Comparison of ENCODE assay signal across 8 mouse cellular contexts in genomic region chr15:101315832-101316231, GRCm38 (mm10). TPM values are rescaled to one million over a fixed set of nuclear protein-coding genes. Genes with fewer than 3 reads are reported as not detected.
DNase-seq lines count a peak whose midpoint lies in the region; ATAC-seq and TF ChIP-seq lines count a peak whose summit lies in the region.

No protein-coding gene starts in this region.

- H3K4me2 ChIP-seq in heart, embryonic 13.5 days, result peak overlapping the region; percentile 69
- H3K4me2 ChIP-seq in kidney, postnatal 0 days (ENCODE audit: low read length), result peak overlapping the region; percentile 57

- H3K9me3 ChIP-seq in heart, embryonic 13.5 days, result no peaks in the 10 kb centered on the region
- H3K9me3 ChIP-seq in kidney, postnatal 0 days (replicated peaks; ENCODE audit: low read length), result no peaks in the 10 kb centered on the region

- peak overlapping the region; percentile 73 for H3K9ac ChIP-seq in heart, embryonic 13.5 days
- no peak overlapping the region for H3K9ac ChIP-seq in kidney, postnatal 0 days (ENCODE audit: low read depth, low read length)
- H3K9ac ChIP-seq in liver, adult 2 months (ENCODE audit: low read depth, low read length), result no peak overlapping the region

- under 1% methylated on average over 11 of the region's 11 CpGs for WGBS in heart, embryonic 13.5 days
- WGBS in kidney, postnatal 0 days, result under 1% methylated on average over 11 of the region's 11 CpGs
- 2% methylated on average over 11 of the region's 11 CpGs for WGBS in liver, adult 2 months

- DNase-seq in CD4-positive, CD25-positive, alpha-beta regulatory T cell, adult 2 months (ENCODE audit: low read depth, low spot score), result peak; percentile 93
- peak; percentile 73 for DNase-seq in brain, embryonic 18.5 days (ENCODE audit: low read depth, low spot score)
- peak; percentile 96 for DNase-seq in kidney, postnatal 0 days (ENCODE audit: low spot score)
- peak; percentile 53 for DNase-seq in liver, adult 2 months (ENCODE audit: extremely low read depth, low read depth, low spot score)
- peak; percentile 84 to 87 for DNase-seq in spleen, postnatal 36 days (ENCODE audit: low spot score in 2 of 2)

- no peaks in the 10 kb centered on the region for H3K79me2 ChIP-seq in liver, adult 2 months (ENCODE audit: control insufficient read depth, insufficient read depth, low read length)

- H3K27me3 ChIP-seq in heart, embryonic 13.5 days (replicated peaks), result no peaks in the 10 kb centered on the region
- no peaks in the 10 kb centered on the region for H3K27me3 ChIP-seq in kidney, postnatal 0 days (ENCODE audit: insufficient read depth, low read length)
- no peaks in the 10 kb centered on the region for H3K27me3 ChIP-seq in liver, adult 2 months (ENCODE audit: control insufficient read depth, insufficient read depth, low read length)

- peak; percentile 96 for TF ChIP-seq CTCF in kidney, postnatal 0 days (IDR thresholded peaks at IDR 0.05; ENCODE audit: low read depth)
- peak; percentile 99 for TF ChIP-seq CTCF in liver, adult 2 months (IDR thresholded peaks at IDR 0.05; ENCODE audit: low read depth, low read length)

- peaks cover 41% of the 10 kb centered on the region for H3K4me1 ChIP-seq in heart, embryonic 13.5 days
- 0 out of 2 replicates have a peak, but pooled peaks cover 1% of the 10 kb centered on the region for H3K4me1 ChIP-seq in kidney, postnatal 0 days (replicated peaks; ENCODE audit: insufficient read depth, low read length)
- no peaks in the 10 kb centered on the region for H3K4me1 ChIP-seq in liver, adult 2 months (ENCODE audit: control insufficient read depth, insufficient read depth, low read length)

- H3K36me3 ChIP-seq in heart, embryonic 13.5 days, result no peaks in the 10 kb centered on the region
- H3K36me3 ChIP-seq in kidney, postnatal 0 days (ENCODE audit: insufficient read depth, low read length), result no peaks in the 10 kb centered on the region
- no peaks in the 10 kb centered on the region for H3K36me3 ChIP-seq in liver, adult 2 months (ENCODE audit: control insufficient read depth, insufficient read depth, low read length)

- ATAC-seq in erythroid progenitor cell, adult 5-6 weeks (replicated peaks; ENCODE audit: low FRiP score, poor library complexity, severe bottlenecking), result peak; percentile 64
- 0 out of 2 replicates have a peak, but pooled peaks have one; percentile 14 for ATAC-seq in heart, embryonic 13.5 days (ENCODE audit: extremely low read depth, insufficient number of reproducible peaks, low FRiP score, low TSS enrichment)
- peak; percentile 60 for ATAC-seq in kidney, postnatal 0 days (replicated peaks; ENCODE audit: low FRiP score, low read depth)
- ATAC-seq in monocyte, adult 5-6 weeks (replicated peaks; ENCODE audit: insufficient number of reproducible peaks, low FRiP score, low TSS enrichment, poor library complexity, severe bottlenecking), result peak; percentile 67

- no peak for TF ChIP-seq POLR2A in liver, adult 2 months (IDR thresholded peaks at IDR 0.05; ENCODE audit: extremely low read depth, insufficient read depth, low read length)

- H3K4me3 ChIP-seq in heart, embryonic 13.5 days, result peak overlapping the region; percentile 47
- H3K4me3 ChIP-seq in kidney, postnatal 0 days (replicated peaks; ENCODE audit: low read depth, low read length), result no peak overlapping the region; the same call in 1 of the 2 replicates
- peak overlapping the region; percentile 32; the same call in 1 of the 2 replicates for H3K4me3 ChIP-seq in liver, adult 2 months (ENCODE audit: insufficient read depth, low read depth, low read length)

- peak overlapping the region; percentile 60 for H3K27ac ChIP-seq in heart, embryonic 13.5 days (replicated peaks)
- no peak overlapping the region for H3K27ac ChIP-seq in kidney, postnatal 0 days
- no peak overlapping the region for H3K27ac ChIP-seq in liver, adult 2 months (replicated peaks; ENCODE audit: insufficient read depth, low read depth, low read length)

RNA-seq across cellular contexts. Expression of gene 6030408B16Rik, which starts 22.8 kb away (rescaled TPM):
- not detected in 2 replicates for total RNA-seq in erythroid progenitor cell, adult 5-6 weeks (2015; ENCODE audit: low replicate concordance)
- total RNA-seq in erythroid progenitor cell, adult 5-6 weeks (2017; ENCODE audit: low replicate concordance), result not detected in 2 replicates
- polyA plus RNA-seq in heart, embryonic 13.5 days (2015; fragmentation: Nextera tagmentation; extraction: Ambion mirVana), result 2.4 and 3.0 TPM in 2 replicates
- polyA plus RNA-seq in kidney, postnatal 0 days (2015; fragmentation: Nextera tagmentation; extraction: Ambion mirVana), result 23.3 and 24.5 TPM in 2 replicates
- not detected in 2 replicates for total RNA-seq in liver, adult 2 months (2014; rRNA removed)
- 0.10 TPM in 1 of 2 replicates, not detected in the other for polyA plus RNA-seq in liver, adult 2 months (2012; rRNA removed)
- 0.75 to 1.4 TPM in 2 of 3 replicates, not detected in the other for total RNA-seq in monocyte, adult 5-6 weeks (2017)

RNA-seq across cellular contexts. Expression of gene Atg101, which starts 31.8 kb away (rescaled TPM):
- 1.4 TPM in 1 of 2 replicates, not detected in the other for total RNA-seq in erythroid progenitor cell, adult 5-6 weeks (2015; ENCODE audit: low replicate concordance)
- total RNA-seq in erythroid progenitor cell, adult 5-6 weeks (2017; ENCODE audit: low replicate concordance), result 5.8 and 11.4 TPM in 2 replicates
- polyA plus RNA-seq in heart, embryonic 13.5 days (2015; fragmentation: Nextera tagmentation; extraction: Ambion mirVana), result 50.6 and 56.1 TPM in 2 replicates
- polyA plus RNA-seq in kidney, postnatal 0 days (2015; fragmentation: Nextera tagmentation; extraction: Ambion mirVana), result 77.1 and 79.5 TPM in 2 replicates
- total RNA-seq in liver, adult 2 months (2014; rRNA removed), result 55.3 and 63.2 TPM in 2 replicates
- 89.3 and 94.5 TPM in 2 replicates for polyA plus RNA-seq in liver, adult 2 months (2012; rRNA removed)
- total RNA-seq in monocyte, adult 5-6 weeks (2017), result 52.9 to 72.0 TPM (median 58.7 TPM) in 3 replicates

RNA-seq across cellular contexts. Expression of gene Krt80, which starts 54.1 kb away (rescaled TPM):
- total RNA-seq in erythroid progenitor cell, adult 5-6 weeks (2015; ENCODE audit: low replicate concordance), result 0.42 and 4.7 TPM in 2 replicates
- total RNA-seq in erythroid progenitor cell, adult 5-6 weeks (2017; ENCODE audit: low replicate concordance), result 0.90 and 2.5 TPM in 2 replicates
- polyA plus RNA-seq in heart, embryonic 13.5 days (2015; fragmentation: Nextera tagmentation; extraction: Ambion mirVana), result 7.8 and 7.9 TPM in 2 replicates
- polyA plus RNA-seq in kidney, postnatal 0 days (2015; fragmentation: Nextera tagmentation; extraction: Ambion mirVana), result 1.9 and 2.2 TPM in 2 replicates
- total RNA-seq in liver, adult 2 months (2014; rRNA removed), result 0.07 and 0.09 TPM in 2 replicates
- polyA plus RNA-seq in liver, adult 2 months (2012; rRNA removed), result 0.15 and 0.46 TPM in 2 replicates
- 124 to 181 TPM (median 163 TPM) in 3 replicates for total RNA-seq in monocyte, adult 5-6 weeks (2017)

Comparison
In these comparisons a context has a peak if more than half of its experiments do, and no peak if none do; other contexts are left out.
1. ATAC-seq: peak in every context shown above with its lines; median percentile 67 in monocyte, adult 5-6 weeks; 64 in erythroid progenitor cell, adult 5-6 weeks; 60 in kidney, postnatal 0 days; 14 in heart, embryonic 13.5 days.
2. RNA of gene Krt80, which starts 54.1 kb away (total RNA-seq): 124 to 181 TPM in monocyte, adult 5-6 weeks; 0.42 to 4.7 TPM in erythroid progenitor cell, adult 5-6 weeks and 0.07 to 0.09 TPM in liver, adult 2 months; every median in the first group is over 10 times any median in the second.
3. Peak in every context shown above with its lines, with median percentiles within 50 percentile points of each other: DNase-seq.